8 mouse cellular contexts compared by ENCODE assay signal in the genomic region with DNA sequence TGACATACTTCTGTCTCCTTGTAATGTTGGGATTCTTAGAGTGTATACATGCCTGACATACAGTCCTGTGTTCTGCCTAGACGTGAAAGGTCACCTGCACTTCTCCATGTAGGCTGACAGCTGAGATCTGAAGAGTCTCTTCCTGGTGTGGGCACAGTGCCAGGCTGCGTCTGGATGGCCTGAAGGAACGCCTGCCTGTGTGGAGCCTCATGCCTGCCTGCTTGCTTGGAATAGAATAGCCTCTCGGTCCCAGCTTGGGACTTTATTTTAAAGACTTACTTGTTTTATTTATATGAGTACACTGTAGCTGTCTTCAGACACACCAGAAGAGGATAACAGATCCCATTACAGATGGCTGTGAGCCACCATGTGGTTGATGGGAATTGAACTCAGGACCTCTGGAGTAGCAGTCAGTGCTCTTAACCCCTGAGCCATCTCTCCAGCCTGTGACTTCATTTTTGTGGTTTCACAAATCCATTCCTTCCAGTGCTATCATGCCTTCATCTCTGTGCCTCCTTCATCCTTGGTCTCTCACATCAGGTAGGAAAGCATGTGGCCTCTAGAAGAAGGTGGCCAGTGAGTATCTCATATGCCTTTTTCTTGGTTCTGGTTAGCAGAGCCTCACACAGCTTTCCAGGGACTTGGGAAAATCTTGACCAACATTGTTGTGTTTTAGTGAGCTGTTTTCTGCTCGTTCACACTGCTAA. TPM values are rescaled to one million over a fixed set of nuclear protein-coding genes. Genes with fewer than 3 reads are reported as not detected.
DNase-seq lines count a peak whose midpoint lies in the region; ATAC-seq lines count a peak whose summit lies in the region.

No protein-coding gene starts in this region.

- H3K27me3 ChIP-seq in hindbrain, embryonic 13.5 days = no peaks in the 10 kb centered on the region
- H3K27me3 ChIP-seq in hindbrain, embryonic 12.5 days = no peaks in the 10 kb centered on the region
- H3K27me3 ChIP-seq in stomach, embryonic 14.5 days (ENCODE audit: control insufficient read depth, insufficient read depth, low read length) = no peaks in the 10 kb centered on the region

- ATAC-seq in hindbrain, embryonic 13.5 days (ENCODE audit: low FRiP score) = no peak
- ATAC-seq in hindbrain, embryonic 12.5 days (ENCODE audit: low FRiP score) = no peak; the same call in 1 of the 2 replicates
- no peak for ATAC-seq in stomach, embryonic 14.5 days (ENCODE audit: insufficient number of reproducible peaks, insufficient read depth, low FRiP score, low read depth)
- no peak for ATAC-seq in activated CD4-positive, CD25-positive, alpha-beta regulatory T cell, adult 4 months

- no peak overlapping the region for H3K4me3 ChIP-seq in hindbrain, embryonic 13.5 days
- H3K4me3 ChIP-seq in hindbrain, embryonic 12.5 days = no peak overlapping the region
- H3K4me3 ChIP-seq in stomach, embryonic 14.5 days (ENCODE audit: low read depth, low read length) = no peak overlapping the region

- H3K4me2 ChIP-seq in hindbrain, embryonic 13.5 days = no peak overlapping the region
- no peak overlapping the region for H3K4me2 ChIP-seq in hindbrain, embryonic 12.5 days (replicated peaks)
- no peak overlapping the region for H3K4me2 ChIP-seq in stomach, embryonic 14.5 days (replicated peaks; ENCODE audit: low read depth, low read length)

- DNase-seq in A20 (ENCODE audit: low read depth, low spot score) = peak; percentile 26
- peak; percentile 59 for DNase-seq in cerebellum, adult 9-10 months
- peak; percentile 59 for DNase-seq in heart, postnatal 4 days
- DNase-seq in right cerebral cortex, postnatal 36 days (ENCODE audit: low spot score in 2 of 2) = no peak

- peaks cover 34% of the 10 kb centered on the region for H3K4me1 ChIP-seq in hindbrain, embryonic 13.5 days (replicated peaks)
- H3K4me1 ChIP-seq in hindbrain, embryonic 12.5 days = peaks cover 29% of the 10 kb centered on the region
- H3K4me1 ChIP-seq in stomach, embryonic 14.5 days (ENCODE audit: control insufficient read depth, insufficient read depth, low read length) = peaks cover 25% of the 10 kb centered on the region

- WGBS in hindbrain, embryonic 13.5 days = 50% methylated on average over 5 of the region's 5 CpGs
- 70% methylated on average over 5 of the region's 5 CpGs for WGBS in hindbrain, embryonic 12.5 days
- WGBS in stomach, embryonic 14.5 days = 40% methylated on average over 5 of the region's 5 CpGs

- H3K27ac ChIP-seq in hindbrain, embryonic 13.5 days = peak overlapping the region; percentile 48
- H3K27ac ChIP-seq in hindbrain, embryonic 12.5 days = no peak overlapping the region
- H3K27ac ChIP-seq in stomach, embryonic 14.5 days (ENCODE audit: low read length) = peak overlapping the region; percentile 52; the same call in 1 of the 2 replicates

- H3K9me3 ChIP-seq in hindbrain, embryonic 13.5 days = no peaks in the 10 kb centered on the region
- H3K9me3 ChIP-seq in hindbrain, embryonic 12.5 days (replicated peaks) = no peaks in the 10 kb centered on the region
- no peaks in the 10 kb centered on the region for H3K9me3 ChIP-seq in stomach, embryonic 14.5 days (ENCODE audit: control insufficient read depth, low read depth, low read length)

- H3K36me3 ChIP-seq in hindbrain, embryonic 13.5 days = peaks cover 4% of the 10 kb centered on the region
- peaks cover 1% of the 10 kb centered on the region for H3K36me3 ChIP-seq in hindbrain, embryonic 12.5 days
- no peaks in the 10 kb centered on the region for H3K36me3 ChIP-seq in stomach, embryonic 14.5 days (ENCODE audit: control insufficient read depth, insufficient read depth, low read length)

- no peak overlapping the region for H3K9ac ChIP-seq in hindbrain, embryonic 13.5 days
- no peak overlapping the region for H3K9ac ChIP-seq in hindbrain, embryonic 12.5 days
- H3K9ac ChIP-seq in stomach, embryonic 14.5 days (replicated peaks; ENCODE audit: low read depth, low read length) = no peak overlapping the region

RNA-seq across cellular contexts. Expression of gene Ptpn1, which starts 26.4 kb away (rescaled TPM):
- 96.3 and 98.0 TPM in 2 replicates for polyA plus RNA-seq in hindbrain, embryonic 13.5 days (2015; fragmentation: Nextera tagmentation; extraction: Ambion mirVana)
- polyA plus RNA-seq in hindbrain, embryonic 12.5 days (2016; fragmentation: Nextera tagmentation; extraction: Ambion mirVana) = 96.9 and 118 TPM in 2 replicates
- total RNA-seq in heart, postnatal 4 days (2021) = 10 to 100 TPM; 37.7 to 38.1 TPM
- polyA plus RNA-seq in stomach, embryonic 14.5 days (2014; fragmentation: Nextera tagmentation; extraction: Ambion mirVana) = 41.0 and 42.7 TPM in 2 replicates
- polyA plus RNA-seq in activated CD4-positive, CD25-positive, alpha-beta regulatory T cell, adult 4 months (2017; shearing (Covaris generic)) = 100 to 1,000 TPM; 146 to 155 TPM

RNA-seq across cellular contexts. Expression of gene Ripor3, which starts 52.2 kb away (rescaled TPM):
- 0.26 and 0.31 TPM in 2 replicates for polyA plus RNA-seq in hindbrain, embryonic 13.5 days (2015; fragmentation: Nextera tagmentation; extraction: Ambion mirVana)
- polyA plus RNA-seq in hindbrain, embryonic 12.5 days (2016; fragmentation: Nextera tagmentation; extraction: Ambion mirVana) = 1.1 and 1.3 TPM in 2 replicates
- under 1 TPM; 0.45 to 0.91 TPM for total RNA-seq in heart, postnatal 4 days (2021)
- 4.2 and 4.3 TPM in 2 replicates for polyA plus RNA-seq in stomach, embryonic 14.5 days (2014; fragmentation: Nextera tagmentation; extraction: Ambion mirVana)
- under 1 TPM; 0.43 to 0.70 TPM for polyA plus RNA-seq in activated CD4-positive, CD25-positive, alpha-beta regulatory T cell, adult 4 months (2017; shearing (Covaris generic))

Comparison
In these comparisons a context has a peak if more than half of its experiments do, and no peak if none do; other contexts are left out.
1. DNase-seq: peak in A20 (single experiment), cerebellum, adult 9-10 months (single experiment) and heart, postnatal 4 days (single experiment); none in right cerebral cortex, postnatal 36 days (0 of 2).